Mouse (Mus musculus): Measurements from ENCODE around the gene Fsd1l.

- TF ChIP-seq CTCF (IDR thresholded peaks at IDR 0.05; ENCODE audit: low read depth) (no peak), EP300 (IDR thresholded peaks at IDR 0.05; ENCODE audit: low read depth) (no peak)
Observed at GRCm38 (mm10) chr4:53688965-53689364, 57.7 kb downstream of the Fsd1l start.
